Mouse (Mus musculus) kidney, embryonic 16.5 days (tissue): ENCODE results near the gene Slc7a10. TPM values are rescaled to one million over a fixed set of nuclear protein-coding genes. Genes with fewer than 3 reads are reported as not detected.
A peak's percentile ranks its signal among the peaks of the same experiment; 100 is the strongest.

Experiments used
- ATAC-seq: fragments of 200-750 bp; cut with Nextera tagmentation; 2 replicates; pipeline ENCODE4 v1.8.0; 2017; ENCODE audit warnings: moderate TSS enrichment; ENCODE audit not compliant: low FRiP score, low TSS enrichment
- H3K27ac ChIP-seq: fragments of 300-500 bp; sonication (generic); 2 replicates; pipeline ENCODE4 v1.5.1; 2014; ENCODE audit warnings: low read length
- H3K27me3 ChIP-seq: fragments of 300-500 bp; sonication (generic); 2 replicates; pipeline ENCODE4 v1.6.1; 2014; ENCODE audit warnings: low read length, control low read depth, mixed read lengths; ENCODE audit not compliant: insufficient read depth
- H3K36me3 ChIP-seq: fragments of 300-500 bp; sonication (generic); 2 replicates; pipeline ENCODE4 v1.6.1; 2014; ENCODE audit warnings: low read length, control low read depth, mixed read lengths; ENCODE audit not compliant: insufficient read depth
- H3K4me1 ChIP-seq: fragments of 300-500 bp; sonication (generic); 2 replicates; pipeline ENCODE4 v1.6.1; 2014; ENCODE audit warnings: low read length, control low read depth, mixed read lengths; ENCODE audit not compliant: insufficient read depth
- H3K4me2 ChIP-seq: fragments of 300-500 bp; sonication (generic); replicated peaks from 2 replicates; pipeline ENCODE4 v1.6.1; 2014; ENCODE audit warnings: low read depth, low read length
- H3K4me3 ChIP-seq: fragments of 300-500 bp; sonication (generic); 2 replicates; pipeline ENCODE4 v1.5.1; 2014; ENCODE audit warnings: mild to moderate bottlenecking, low read length
- H3K9ac ChIP-seq: fragments of 300-500 bp; sonication (generic); replicated peaks from 2 replicates; pipeline ENCODE4 v1.6.1; 2014; ENCODE audit warnings: low read length
- H3K9me3 ChIP-seq: fragments of 300-500 bp; sonication (generic); 2 replicates; pipeline ENCODE4 v1.6.1; 2016; ENCODE audit warnings: low read length, control low read depth
- whole genome bisulfite sequencing: fragments of 180-500 bp; shearing (Covaris S2); extraction: QIAGEN DNeasy Blood & Tissue Kit; methylation state at CpG from one replicate; pipeline ENCODE4 v1.1.7; 2014; 5-methylcytosine and 5-hydroxymethylcytosine counted together
- polyA plus RNA-seq: library from polyadenylated mRNA; unstranded; fragments of >200 nt; fragmentation: Nextera tagmentation; extraction: Ambion mirVana; gene quantifications from 2 replicates; pipeline ENCODE4 v1.2.1, GENCODE M21; 2015

The Slc7a10 gene
- polyA plus RNA-seq = 2.2 and 2.4 TPM in 2 replicates

DNA sequence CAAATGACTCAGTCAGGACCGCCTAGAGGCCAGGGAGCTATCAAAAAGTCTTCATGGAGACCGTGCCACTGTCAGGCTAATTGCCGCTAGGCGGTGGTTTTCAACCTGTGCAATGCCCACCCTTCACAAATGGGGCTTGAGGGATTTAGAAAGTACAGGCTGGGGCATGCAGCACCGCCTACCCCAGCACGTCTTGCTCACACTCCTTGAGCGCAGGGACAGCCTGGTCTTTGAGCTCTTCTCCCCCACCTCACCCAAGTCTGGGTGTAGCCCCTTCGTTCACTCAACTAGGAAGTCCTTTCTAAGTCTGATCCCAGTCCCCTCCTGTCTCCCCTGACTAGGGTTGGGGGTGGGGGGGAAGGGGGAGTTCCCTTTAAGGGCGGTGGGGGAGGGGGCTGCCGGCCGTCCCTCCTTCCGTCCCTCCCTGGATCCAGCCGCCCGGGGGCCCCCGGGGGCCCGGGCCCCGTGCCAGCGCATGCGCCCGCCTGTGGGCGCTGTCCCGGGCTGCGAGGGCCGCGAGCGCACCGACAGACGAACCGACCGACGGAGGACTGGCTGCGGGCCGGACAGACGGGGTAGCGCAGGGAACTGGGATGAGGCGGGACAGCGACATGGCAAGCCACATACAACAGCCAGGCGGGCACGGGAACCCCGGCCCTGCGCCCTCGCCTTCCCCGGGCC lies at the start of gene Slc7a10:
Slc7a10 (plus strand) TSS at position 497 of the 681 bp plus-strand sequence.
- peak within 1 kb of the TSS; percentile 69 for H3K4me2 ChIP-seq
- H3K9me3 ChIP-seq = peaks cover 12% of the 10 kb centered on the region; the same call in 1 of the 2 replicates
- ATAC-seq = peak; percentile 32; the same call in 1 of the 2 replicates
- 4% methylated on average over 43 of the region's 43 CpGs for WGBS
- H3K27me3 ChIP-seq = peaks cover 39% of the 10 kb centered on the region
- H3K4me1 ChIP-seq = peaks cover 18% of the 10 kb centered on the region
- no peak within 1 kb of the TSS for H3K27ac ChIP-seq
- H3K36me3 ChIP-seq = no peaks in the 10 kb centered on the region
- H3K4me3 ChIP-seq = peak within 1 kb of the TSS; percentile 46
- H3K9ac ChIP-seq = peak within 1 kb of the TSS; percentile 51

- no peak overlapping the region for H3K9ac ChIP-seq
- no peaks in the 10 kb centered on the region for H3K36me3 ChIP-seq
- no peaks in the 10 kb centered on the region for H3K9me3 ChIP-seq
- no peak overlapping the region for H3K4me3 ChIP-seq
- H3K27ac ChIP-seq = no peak overlapping the region
- H3K27me3 ChIP-seq = no peaks in the 10 kb centered on the region; the same call in 1 of the 2 replicates
- no peak overlapping the region for H3K4me2 ChIP-seq
- no peak for ATAC-seq
- H3K4me1 ChIP-seq = peaks cover 12% of the 10 kb centered on the region
- WGBS = 85% methylated on average over 1 of the region's 1 CpGs
Measured at GRCm38 (mm10) chr7:35137524-35137923, 48.7 kb upstream of the Slc7a10 start.

- Histone ChIP-seq H3K27ac (no peak overlapping the region), H3K36me3 (no peaks in the 10 kb centered on the region), H3K4me1 (peaks cover 12% of the 10 kb centered on the region), H3K27me3 (no peaks in the 10 kb centered on the region; the same call in 1 of the 2 replicates), H3K4me3 (no peak overlapping the region), H3K9me3 (no peaks in the 10 kb centered on the region), H3K4me2 (no peak overlapping the region), H3K9ac (no peak overlapping the region)
- 61% methylated on average over 4 of the region's 4 CpGs for WGBS
- ATAC-seq = no peak
Measured at GRCm38 (mm10) chr7:35138481-35138880, 47.7 kb upstream of the Slc7a10 start.

DNA sequence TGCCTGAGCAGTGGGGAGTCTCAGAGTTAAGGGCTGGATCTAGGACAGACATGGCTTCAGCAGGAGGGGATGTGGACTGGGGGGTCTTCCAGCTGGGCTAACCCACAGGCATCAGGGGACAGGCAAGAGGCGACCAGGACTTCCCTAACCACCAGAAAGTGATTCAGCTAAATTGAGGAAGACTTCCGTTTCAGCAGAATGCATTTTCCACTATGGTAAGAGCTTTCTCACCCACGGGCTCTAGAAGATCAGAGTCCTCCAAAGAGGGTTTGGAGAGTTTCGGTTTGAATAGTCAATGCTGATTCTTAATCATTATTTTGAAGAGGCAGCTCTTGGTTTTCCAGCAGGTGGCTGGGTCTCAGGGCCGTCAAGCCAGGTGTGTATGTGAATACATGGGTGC lies 46.3 kb upstream of the Slc7a10 start:
- H3K9ac ChIP-seq = no peak overlapping the region

DNA sequence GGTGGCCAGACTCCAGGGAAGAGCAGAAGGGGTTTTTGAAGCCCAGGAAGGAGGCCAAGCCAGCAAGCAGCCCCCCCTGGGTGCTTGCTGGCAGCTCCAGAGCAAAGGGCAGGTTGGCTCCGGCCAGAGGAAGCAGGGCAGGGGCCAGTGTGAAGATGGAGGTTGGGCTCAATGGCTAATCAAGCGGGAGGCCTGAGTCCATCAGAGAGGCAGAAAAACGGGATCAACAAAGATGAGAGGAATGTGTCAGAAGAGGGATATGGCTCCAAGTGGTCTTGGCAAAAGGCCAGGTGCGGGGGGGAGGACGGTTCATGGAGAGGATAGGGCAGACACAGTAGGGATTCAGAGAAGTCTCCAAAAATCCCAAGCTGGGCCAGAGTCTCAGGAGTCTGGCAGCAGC lies 44.7 kb upstream of the Slc7a10 start:
- WGBS = 61% methylated on average over 5 of the region's 5 CpGs
- Histone ChIP-seq H3K4me3 (no peak overlapping the region), H3K9me3 (no peaks in the 10 kb centered on the region), H3K27ac (no peak overlapping the region), H3K27me3 (no peaks in the 10 kb centered on the region; the same call in 1 of the 2 replicates), H3K4me2 (no peak overlapping the region), H3K4me1 (peaks cover 22% of the 10 kb centered on the region), H3K36me3 (no peaks in the 10 kb centered on the region), H3K9ac (no peak overlapping the region)
- no peak for ATAC-seq

More for the DNA sequence above, 46.3 kb upstream of the Slc7a10 start:
- H3K4me3 ChIP-seq = no peak overlapping the region
- 87% methylated on average over 5 of the region's 5 CpGs for WGBS
- no peak for ATAC-seq
- peaks cover 13% of the 10 kb centered on the region for H3K4me1 ChIP-seq
- no peaks in the 10 kb centered on the region for H3K36me3 ChIP-seq
- H3K4me2 ChIP-seq = no peak overlapping the region
- H3K9me3 ChIP-seq = no peaks in the 10 kb centered on the region
- H3K27me3 ChIP-seq = no peaks in the 10 kb centered on the region; the same call in 1 of the 2 replicates
- no peak overlapping the region for H3K27ac ChIP-seq

DNA sequence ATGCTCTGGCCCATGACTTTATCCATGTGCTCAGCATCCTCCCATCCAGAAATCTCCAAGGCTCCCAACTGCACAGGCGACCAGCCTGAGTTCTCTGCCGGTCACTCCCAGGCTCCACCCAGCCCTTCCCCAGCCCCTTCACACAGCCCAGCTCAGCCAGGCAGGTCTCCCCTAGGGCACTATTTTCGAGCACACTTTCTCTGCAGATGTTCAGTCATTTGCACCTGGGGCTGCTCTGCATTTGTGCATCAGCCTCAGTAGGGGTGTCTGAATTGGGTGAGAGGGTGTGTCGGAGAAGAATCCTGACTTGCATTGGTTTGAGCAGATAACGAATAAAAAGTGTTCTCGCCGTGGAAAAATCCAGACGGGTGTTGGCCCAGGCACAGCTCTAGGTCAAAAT lies 43.7 kb upstream of the Slc7a10 start:
- H3K9me3 ChIP-seq = no peaks in the 10 kb centered on the region
- H3K27me3 ChIP-seq = no peaks in the 10 kb centered on the region; the same call in 1 of the 2 replicates
- peaks cover 22% of the 10 kb centered on the region for H3K4me1 ChIP-seq
- H3K4me2 ChIP-seq = no peak overlapping the region
- H3K36me3 ChIP-seq = no peaks in the 10 kb centered on the region
- no peak overlapping the region for H3K9ac ChIP-seq
- no peak overlapping the region for H3K27ac ChIP-seq
- 70% methylated on average over 8 of the region's 8 CpGs for whole genome bisulfite sequencing
- no peak for ATAC-seq
- H3K4me3 ChIP-seq = no peak overlapping the region

- peaks cover 22% of the 10 kb centered on the region for H3K4me1 ChIP-seq
- ATAC-seq = peak; percentile 66
- H3K9me3 ChIP-seq = no peaks in the 10 kb centered on the region
- no peaks in the 10 kb centered on the region for H3K36me3 ChIP-seq
- 62% methylated on average over 6 of the region's 6 CpGs for WGBS
- H3K9ac ChIP-seq = 0 out of 2 replicates have a peak overlapping the region, but pooled peaks have one; percentile 24
- H3K4me3 ChIP-seq = no peak overlapping the region
- no peaks in the 10 kb centered on the region for H3K27me3 ChIP-seq
- no peak overlapping the region for H3K4me2 ChIP-seq
- peak overlapping the region; percentile 44; the same call in 1 of the 2 replicates for H3K27ac ChIP-seq
Measured at GRCm38 (mm10) chr7:35143864-35144618, 42.1 kb upstream of the Slc7a10 start.

DNA sequence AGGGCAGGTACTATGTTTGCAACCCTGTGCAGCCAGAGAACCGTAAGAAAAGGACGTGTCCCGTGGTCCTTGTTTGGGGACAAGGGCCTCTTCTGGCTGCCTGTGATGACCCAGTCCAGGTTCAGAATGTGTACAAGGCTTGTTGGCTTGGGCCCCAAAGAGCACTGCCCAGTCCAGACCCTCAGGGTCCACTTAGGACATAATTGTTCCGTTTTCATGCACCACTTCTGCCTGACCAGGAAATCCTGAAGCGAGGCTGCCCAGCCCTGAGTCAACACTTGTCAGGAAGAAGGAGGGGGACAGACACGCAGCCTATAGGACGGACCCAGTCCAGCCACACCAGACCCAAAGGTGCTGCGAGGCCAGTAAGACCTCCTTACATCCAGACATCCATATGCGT lies 41.1 kb upstream of the Slc7a10 start:
- no peak overlapping the region for H3K4me3 ChIP-seq
- peaks cover 26% of the 10 kb centered on the region for H3K4me1 ChIP-seq
- H3K27ac ChIP-seq = no peak overlapping the region
- no peaks in the 10 kb centered on the region for H3K36me3 ChIP-seq
- no peak overlapping the region for H3K9ac ChIP-seq
- peak; percentile 5; the same call in 1 of the 2 replicates for ATAC-seq
- no peaks in the 10 kb centered on the region for H3K27me3 ChIP-seq
- H3K9me3 ChIP-seq = no peaks in the 10 kb centered on the region
- H3K4me2 ChIP-seq = no peak overlapping the region
- WGBS = 66% methylated on average over 9 of the region's 9 CpGs

DNA sequence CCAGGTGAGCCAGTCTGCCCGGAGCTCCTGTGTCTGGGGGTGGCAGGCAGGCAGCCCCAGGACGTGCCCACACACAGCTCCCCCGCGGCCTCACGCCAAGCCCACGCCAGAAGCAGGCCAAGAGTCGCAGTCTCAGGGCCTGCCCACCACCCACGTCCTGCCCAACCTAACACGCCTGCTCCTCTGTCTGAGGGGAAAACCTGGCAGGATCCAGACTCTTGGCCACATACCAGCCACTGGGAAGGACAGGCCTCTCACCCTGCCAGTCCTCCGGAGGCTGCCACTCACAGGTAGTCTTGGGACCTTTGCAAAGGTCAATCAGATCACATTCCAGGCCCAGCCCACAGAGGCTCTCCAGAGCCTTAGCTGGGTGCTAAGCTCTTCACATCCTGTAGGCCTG lies 39.9 kb upstream of the Slc7a10 start:
- peak overlapping the region; percentile 52; the same call in 1 of the 2 replicates for H3K27ac ChIP-seq

More for the DNA sequence above, 39.9 kb upstream of the Slc7a10 start:
- no peak overlapping the region for H3K4me2 ChIP-seq
- H3K4me3 ChIP-seq = no peak overlapping the region
- no peaks in the 10 kb centered on the region for H3K36me3 ChIP-seq
- WGBS = 74% methylated on average over 10 of the region's 10 CpGs
- no peaks in the 10 kb centered on the region for H3K9me3 ChIP-seq
- no peak overlapping the region for H3K9ac ChIP-seq
- H3K4me1 ChIP-seq = peaks cover 22% of the 10 kb centered on the region
- H3K27me3 ChIP-seq = no peaks in the 10 kb centered on the region
- no peak for ATAC-seq
